Mouse (Mus musculus): ENCODE data around the gene B3galt1.

GRCm38 (mm10) chr2:67591831-67592629, 26.4 kb downstream of the B3galt1 start:
- TF ChIP-seq POLR2A (IDR thresholded peaks at IDR 0.05; ENCODE audit: control insufficient read depth in 1 of 2, insufficient read depth in 1 of 2, low read depth in 1 of 2, low read length in 2 of 2, poor library complexity in 1 of 2) (no peak), TAL1 (IDR thresholded peaks at IDR 0.05; ENCODE audit: low read length) (no peak), SMC3 (IDR thresholded peaks at IDR 0.05; ENCODE audit: low read depth, low read length) (no peak), ELF1 (IDR thresholded peaks at IDR 0.05; ENCODE audit: low read depth, low read length) (no peak)

Measured in MEL (cell line).